Mouse (Mus musculus) MEL (cell line): ENCODE measurements around the gene Hoxd13. TPM values are rescaled to one million over a fixed set of nuclear protein-coding genes. Genes with fewer than 3 reads are reported as not detected.

ENCODE experiments used
- DNase-seq: peaks from one replicate; pipeline ENCODE4 v3.0.0; 2011; ENCODE audit warnings: low read depth, low spot score
- H3K27ac ChIP-seq: 2 replicates; pipeline ENCODE4 v1.5.1; 2012; ENCODE audit warnings: low read depth, mild to moderate bottlenecking, control low read depth, low read length, moderate library complexity; ENCODE audit not compliant: control insufficient read depth
- H3K27me3 ChIP-seq, 2 experiments: fragments of 150-350 bp in 1 of 2; sonication (generic) in 1 of 2; 2 replicates each; pipeline ENCODE4 v1.6.1; 2012; ENCODE audit warnings: low read length in 2 of 2, mild to moderate bottlenecking in 2 of 2, improper control_type of control experiment in 1 of 2, moderate library complexity in 1 of 2; ENCODE audit not compliant: insufficient read depth in 2 of 2, control insufficient read depth in 1 of 2
- H3K36me3 ChIP-seq, 2 experiments: 2 replicates each; pipeline ENCODE4 v1.6.1; 2012 to 2014; ENCODE audit warnings: low read length in 2 of 2, improper control_type of control experiment in 1 of 2, inconsistent platforms in 1 of 2, mild to moderate bottlenecking in 1 of 2; ENCODE audit not compliant: insufficient read depth in 2 of 2, control insufficient read depth in 1 of 2
- H3K4me1 ChIP-seq, 2 experiments: fragments of 150-350 bp in 1 of 2; sonication (generic) in 1 of 2; 2 replicates each; pipeline ENCODE4 v1.6.1; 2012; ENCODE audit warnings: low read length in 2 of 2, improper control_type of control experiment in 1 of 2, mild to moderate bottlenecking in 1 of 2; ENCODE audit not compliant: insufficient read depth in 2 of 2, control insufficient read depth in 1 of 2
- H3K4me3 ChIP-seq, 2 experiments: fragments of 150-350 bp in 1 of 2; sonication (generic) in 1 of 2; 2 replicates each; pipeline ENCODE4 v1.5.1; 2012; ENCODE audit warnings: low read depth in 2 of 2, low read length in 2 of 2, mild to moderate bottlenecking in 2 of 2, moderate library complexity in 2 of 2, control low read depth in 1 of 2, improper control_type of control experiment in 1 of 2; ENCODE audit not compliant: control insufficient read depth in 1 of 2, insufficient read depth in 1 of 2
- H3K79me2 ChIP-seq: 2 replicates; pipeline ENCODE4 v1.6.1; 2012; ENCODE audit warnings: mild to moderate bottlenecking, low read length, moderate library complexity; ENCODE audit not compliant: control insufficient read depth, poor library complexity, insufficient read depth
- H3K9ac ChIP-seq: 2 replicates; pipeline ENCODE4 v1.6.1; 2012; ENCODE audit warnings: low read depth, mild to moderate bottlenecking, control low read depth, low read length, moderate library complexity; ENCODE audit not compliant: control insufficient read depth, poor library complexity, severe bottlenecking
- H3K9me3 ChIP-seq: fragments of 150-350 bp; sonication (generic); replicated peaks from 2 replicates; pipeline ENCODE4 v1.6.1; 2012; ENCODE audit warnings: mild to moderate bottlenecking, low read length, improper control_type of control experiment, moderate library complexity; ENCODE audit not compliant: insufficient read depth
- CHD2 ChIP-seq: IDR thresholded peaks from 2 replicates; pipeline ENCODE4 v1.6.1; 2011; ENCODE audit warnings: low read length, improper control_type of control experiment
- E2F4 ChIP-seq: IDR thresholded peaks from 2 replicates; pipeline ENCODE4 v1.6.1; 2011; ENCODE audit warnings: low read depth, low read length, improper control_type of control experiment, borderline replicate concordance
- ELF1 ChIP-seq: IDR thresholded peaks from 2 replicates; pipeline ENCODE4 v1.6.1; 2014; ENCODE audit warnings: low read depth, mild to moderate bottlenecking, inconsistent platforms, low read length, improper control_type of control experiment, moderate library complexity
- EP300 ChIP-seq, 2 experiments: IDR thresholded peaks; 2 replicates each; pipeline ENCODE4 v1.6.1; 2011; ENCODE audit warnings: improper control_type of control experiment in 2 of 2, low read length in 2 of 2, low read depth in 1 of 2, mild to moderate bottlenecking in 1 of 2
- ETS1 ChIP-seq: IDR thresholded peaks from 2 replicates; pipeline ENCODE4 v1.6.1; 2012; ENCODE audit warnings: low read depth, mild to moderate bottlenecking, inconsistent platforms, low read length, improper control_type of control experiment, moderate library complexity
- GABPA ChIP-seq: IDR thresholded peaks from 2 replicates; pipeline ENCODE4 v1.6.1; 2012; ENCODE audit warnings: low read depth, mild to moderate bottlenecking, inconsistent platforms, low read length, improper control_type of control experiment, moderate library complexity
- GATA1 ChIP-seq: IDR thresholded peaks from 2 replicates; pipeline ENCODE4 v1.6.1; 2011; ENCODE audit warnings: low read depth, low read length, improper control_type of control experiment
- JUND ChIP-seq: IDR thresholded peaks from 2 replicates; pipeline ENCODE4 v1.6.1; 2011; ENCODE audit warnings: low read depth, mild to moderate bottlenecking, improper control_type of control experiment, low read length
- MAZ ChIP-seq: IDR thresholded peaks from 2 replicates; pipeline ENCODE4 v1.6.1; 2012; ENCODE audit warnings: low read depth, mild to moderate bottlenecking, inconsistent platforms, low read length, improper control_type of control experiment
- MXI1 ChIP-seq: IDR thresholded peaks from 2 replicates; pipeline ENCODE4 v1.6.1; 2011; ENCODE audit warnings: mild to moderate bottlenecking, low read depth, low read length, improper control_type of control experiment
- NELFE ChIP-seq: IDR thresholded peaks from 2 replicates; pipeline ENCODE4 v1.6.1; 2011; ENCODE audit warnings: low read depth, low read length, improper control_type of control experiment
- NRF1 ChIP-seq: IDR thresholded peaks from 2 replicates; pipeline ENCODE4 v1.6.1; 2014; ENCODE audit warnings: low read depth, mild to moderate bottlenecking, inconsistent platforms, low read length, improper control_type of control experiment, moderate library complexity; ENCODE audit not compliant: poor library complexity, insufficient read depth, severe bottlenecking
- POLR2AphosphoS2 ChIP-seq: IDR thresholded peaks from 2 replicates; pipeline ENCODE4 v1.6.1; 2011; ENCODE audit warnings: low read length, improper control_type of control experiment
- RAD21 ChIP-seq: IDR thresholded peaks from 2 replicates; pipeline ENCODE4 v1.6.1; 2011; ENCODE audit warnings: mild to moderate bottlenecking, low read depth, low read length, improper control_type of control experiment
- RCOR1 ChIP-seq: IDR thresholded peaks from 2 replicates; pipeline ENCODE4 v1.6.1; 2012; ENCODE audit warnings: low read depth, mild to moderate bottlenecking, inconsistent platforms, low read length, improper control_type of control experiment
- SMC3 ChIP-seq: IDR thresholded peaks from 2 replicates; pipeline ENCODE4 v1.6.1; 2011; ENCODE audit warnings: low read depth, low read length, improper control_type of control experiment
- TAL1 ChIP-seq: IDR thresholded peaks from 2 replicates; pipeline ENCODE4 v1.6.1; 2012; ENCODE audit warnings: mild to moderate bottlenecking, inconsistent platforms, low read length, moderate library complexity, mixed read lengths
- USF1 ChIP-seq: IDR thresholded peaks from 2 replicates; pipeline ENCODE4 v1.6.1; 2014; ENCODE audit warnings: low read depth, mild to moderate bottlenecking, inconsistent platforms, low read length, improper control_type of control experiment, moderate library complexity
- USF2 ChIP-seq, 2 experiments: IDR thresholded peaks; 2 replicates each; pipeline ENCODE4 v1.6.1; 2011 to 2012; ENCODE audit warnings: improper control_type of control experiment in 2 of 2, low read length in 2 of 2, borderline replicate concordance in 1 of 2, inconsistent platforms in 1 of 2, low read depth in 1 of 2, mild to moderate bottlenecking in 1 of 2; ENCODE audit not compliant: insufficient read depth in 1 of 2
- ZC3H11A ChIP-seq: IDR thresholded peaks from 2 replicates; pipeline ENCODE4 v1.6.1; 2012; ENCODE audit warnings: low read depth, mild to moderate bottlenecking, inconsistent platforms, low read length, improper control_type of control experiment
- ZNF384 ChIP-seq: IDR thresholded peaks from 2 replicates; pipeline ENCODE4 v1.6.1; 2012; ENCODE audit warnings: low read depth, mild to moderate bottlenecking, inconsistent platforms, low read length, improper control_type of control experiment
- polyA plus RNA-seq, 2 experiments: library from polyadenylated mRNA; stranded (reverse) in 1 of 2; unstranded in 1 of 2; fragments of >175 nt in 1 of 2; fragments of >200 nt in 1 of 2; gene quantifications; 2 replicates each; pipeline versions ENCODE4 v1.2.1 to v1.2.4; 2012; ENCODE audit warnings: low replicate concordance in 2 of 2, low read depth in 1 of 2; ENCODE audit not compliant: insufficient read length in 2 of 2, insufficient read depth in 1 of 2, missing spikeins in 1 of 2
- total RNA-seq: library from RNA; depleted of rRNA; stranded (reverse); fragments of 300-350 nt; gene quantifications from 2 replicates; pipeline ENCODE4 v1.2.3, GENCODE M21; 2012

Hoxd13 gene
- total and polyA plus RNA-seq, 3 experiments: not detected

DNA sequence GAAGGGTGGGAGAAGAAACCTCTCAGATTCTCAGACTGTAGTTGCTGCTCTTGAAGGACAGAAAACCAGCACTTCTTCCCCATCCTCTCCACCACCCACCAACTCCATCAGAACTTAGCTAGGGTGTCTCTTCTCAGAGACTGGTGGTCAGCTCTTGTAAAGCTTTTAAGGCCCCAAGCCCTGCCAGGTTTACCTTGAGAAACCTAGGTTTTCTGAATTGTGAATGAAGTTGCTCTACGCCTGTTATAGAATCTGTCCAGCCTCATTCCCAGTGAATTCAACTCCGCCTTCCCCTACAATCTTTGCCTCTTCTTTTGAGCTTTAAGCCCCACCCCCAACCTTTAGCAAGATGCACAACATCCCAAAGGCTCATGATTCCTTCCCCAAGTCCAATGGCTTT, 9.0 kb downstream of the Hoxd13 start (continued):
- no peak for TF ChIP-seq USF2 (IDR thresholded peaks at IDR 0.05; ENCODE audit: borderline replicate concordance in 1 of 2, insufficient read depth in 1 of 2, low read depth in 1 of 2, low read length in 2 of 2)

DNA sequence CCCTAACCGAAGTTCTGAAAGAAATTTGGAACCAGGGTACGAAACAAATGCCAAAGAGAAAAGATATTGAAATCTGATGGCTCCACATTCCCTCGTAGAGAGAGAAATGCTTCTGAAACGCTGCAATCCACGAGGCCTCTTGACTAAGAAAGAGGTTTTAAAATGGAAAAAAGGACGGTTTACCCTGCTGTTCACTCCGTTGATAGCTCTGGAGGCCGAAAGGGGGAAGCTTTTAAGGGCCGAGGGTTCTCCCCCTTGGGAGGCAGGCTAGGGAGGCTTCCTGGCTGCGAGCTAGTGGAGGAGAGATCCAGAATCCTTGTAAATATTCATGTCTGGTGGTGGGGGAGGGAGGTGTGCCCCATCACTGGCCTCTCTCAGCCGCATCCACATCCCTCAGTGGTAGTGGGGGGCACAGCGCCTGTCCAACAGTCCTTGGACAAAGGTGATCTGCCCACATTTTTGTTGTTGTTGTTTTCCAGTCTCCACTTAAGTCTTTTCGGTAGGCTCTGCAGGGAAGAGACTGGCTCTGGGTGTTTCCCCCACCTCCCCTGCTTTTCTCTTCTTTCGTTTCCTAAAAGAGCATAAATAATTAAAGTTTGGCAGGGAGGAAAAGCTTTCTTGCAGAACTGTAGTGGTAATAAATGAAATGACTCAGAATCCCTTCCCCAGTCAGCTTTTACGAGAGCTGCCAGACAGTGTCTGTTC, 10.9 kb downstream of the Hoxd13 start, which contains the start of gene Hoxd11:
Gene Hoxd11, plus strand, starts transcription at position 667 of the 705 bp plus-strand sequence.
- Histone ChIP-seq H3K36me3 (no peaks in the 10 kb centered on the region), H3K9ac (no peak within 1 kb of the TSS), H3K9me3 (no peaks in the 10 kb centered on the region), H3K27ac (no peak within 1 kb of the TSS), H3K4me3 (no peak within 1 kb of the TSS), H3K27me3 (peaks cover 2 to 3% of the 10 kb centered on the region in 2 experiments; a peak in 3 of 4 replicates), H3K79me2 (no peaks in the 10 kb centered on the region), H3K4me1 (no peaks in the 10 kb centered on the region)
- no peak for DNase-seq
- TF ChIP-seq ELF1: no peak
- TF ChIP-seq MXI1: no peak
- no peak for TF ChIP-seq NELFE
- no peak for TF ChIP-seq GABPA
- TF ChIP-seq USF1: no peak
- no peak for TF ChIP-seq JUND
- TF ChIP-seq TAL1: no peak
- no peak for TF ChIP-seq ZC3H11A
- TF ChIP-seq MAZ: no peak

DNA sequence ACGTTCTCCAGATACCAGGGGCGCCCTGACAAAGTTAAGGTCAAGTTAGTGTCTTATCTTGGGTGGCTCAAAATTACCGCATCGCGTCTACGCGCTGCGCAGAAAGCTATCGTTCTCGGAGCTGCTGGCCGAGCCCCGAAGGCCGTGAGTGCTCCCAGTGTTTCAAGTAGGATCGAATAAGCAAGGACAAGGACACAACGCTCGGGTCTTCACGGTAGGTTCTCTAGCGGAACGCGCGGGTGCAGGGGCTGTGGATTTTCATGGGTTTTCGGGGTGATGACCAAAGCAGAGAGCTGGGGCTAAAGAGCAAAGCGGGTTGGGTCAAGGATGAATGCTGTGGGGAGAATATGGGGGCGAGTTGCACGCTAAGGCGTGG, 11.5 kb downstream of the Hoxd13 start:
- H3K4me3 ChIP-seq: no peak overlapping the region
- TF ChIP-seq SMC3 (no peak), CHD2 (no peak), USF1 (no peak), E2F4 (no peak), RAD21 (no peak), MXI1 (no peak), USF2 (IDR thresholded peaks at IDR 0.05; ENCODE audit: borderline replicate concordance in 1 of 2, insufficient read depth in 1 of 2, low read depth in 1 of 2, low read length in 2 of 2) (no peak), RCOR1 (no peak), GATA1 (no peak), ZC3H11A (no peak), MAZ (no peak), GABPA (no peak), NRF1 (no peak), EP300 (IDR thresholded peaks at IDR 0.05; ENCODE audit: low read depth in 1 of 2, low read length in 2 of 2) (no peak), ELF1 (no peak), ETS1 (no peak), ZNF384 (no peak), POLR2AphosphoS2 (no peak)
- H3K79me2 ChIP-seq: no peaks in the 10 kb centered on the region
- no peak overlapping the region for H3K27ac ChIP-seq
- H3K9ac ChIP-seq: no peak overlapping the region
- no peaks in the 10 kb centered on the region for H3K4me1 ChIP-seq
- no peaks in the 10 kb centered on the region for H3K9me3 ChIP-seq
- H3K27me3 ChIP-seq: peaks cover 2 to 5% of the 10 kb centered on the region in 2 experiments; a peak in 3 of 4 replicates
- no peak for DNase-seq
- H3K36me3 ChIP-seq: no peaks in the 10 kb centered on the region
